Mouse (Mus musculus) gastrocnemius, postnatal 4 days (tissue): ENCODE measurements around the gene Mef2c. TPM values are rescaled to one million over a fixed set of nuclear protein-coding genes. Genes with fewer than 3 reads are reported as not detected.

ENCODE experiments used
- DNase-seq, 2 experiments: peaks; one replicate each; pipeline ENCODE4 v3.0.0; 2021 to 2022; ENCODE audit warnings: low spot score in 2 of 2, mixed read lengths in 2 of 2
- total RNA-seq, 2 experiments: library from RNA; stranded (reverse); gene quantifications; 2 replicates each; pipeline ENCODE4 v1.2.3; 2021

The Mef2c gene
- total RNA-seq, 2 experiments from 2014 or later = 565 to 585 TPM

- DNase-seq = no peak
Measured at GRCm38 (mm10) chr13:83660722-83661121, 156.9 kb downstream of the Mef2c start.

GRCm38 (mm10) chr13:83661166-83661565 lies 157.3 kb downstream of the Mef2c start:
- DNase-seq = no peak

GRCm38 (mm10) chr13:83662089-83662551 lies 158.3 kb downstream of the Mef2c start:
- DNase-seq = no peak

GRCm38 (mm10) chr13:83666179-83666578 lies 162.3 kb downstream of the Mef2c start:
- DNase-seq = no peak

- no peak for DNase-seq
Measured at GRCm38 (mm10) chr13:83667051-83667450, 163.2 kb downstream of the Mef2c start.

GRCm38 (mm10) chr13:83707611-83708010 lies 203.8 kb downstream of the Mef2c start:
- no peak for DNase-seq

GRCm38 (mm10) chr13:83712778-83713380 lies 209.0 kb downstream of the Mef2c start:
- DNase-seq = no peak

GRCm38 (mm10) chr13:83713661-83714291 lies 209.9 kb downstream of the Mef2c start:
- DNase-seq = no peak

- peak; percentile 52 to 74 for DNase-seq
Measured at GRCm38 (mm10) chr13:83714466-83715307, 210.9 kb downstream of the Mef2c start.

- DNase-seq = no peak
Measured at GRCm38 (mm10) chr13:83715308-83715785, 211.5 kb downstream of the Mef2c start.

GRCm38 (mm10) chr13:83715971-83716615 lies 212.3 kb downstream of the Mef2c start:
- DNase-seq = no peak
